Mouse (Mus musculus): ENCODE measurements at regions not wholly inside any gene's neighbourhood (a gene's known extent, or its start where the extent isn't known, plus 50 kb on each side); places are given as distances from the start of the nearest gene placed in this dataset.

- no peak for TF ChIP-seq CTCF (IDR thresholded peaks at IDR 0.05; ENCODE audit: control insufficient read depth, insufficient read depth, insufficient replicate concordance, low read depth, low read length)
- TF ChIP-seq POLR2A (IDR thresholded peaks at IDR 0.05; ENCODE audit: control insufficient read depth, low read depth, low read length): no peak
These were observed 131.0 kb upstream of the Frg1 start for GRCm38 (mm10) chr8:41547730-41548368.

All from testis, adult 2 months (tissue).